Mouse (Mus musculus) right cerebral cortex, postnatal 36 days (tissue): ENCODE results near the gene Cngb1.

ENCODE experiments used
- DNase-seq, 2 experiments: peaks; one replicate each; pipeline ENCODE4 v3.0.0; 2022; ENCODE audit warnings: low spot score in 2 of 2, mixed read lengths in 1 of 2

The Cngb1 gene

GRCm38 (mm10) chr8:95306431-95306830 lies at the start of gene Cngb1:
Gene Cngb1, minus strand, starts transcription at chr8:95306585.
- DNase-seq, result no peak

- DNase-seq, result no peak
These were observed 48.2 kb upstream of the Cngb1 start for GRCm38 (mm10) chr8:95354606-95355005.

GRCm38 (mm10) chr8:95352871-95353866 lies 46.8 kb upstream of the Cngb1 start:
- DNase-seq, result no peak

GRCm38 (mm10) chr8:95352151-95352870 lies 45.9 kb upstream of the Cngb1 start, which contains the start of gene Mmp15:
Gene Mmp15, plus strand, starts transcription at chr8:95352268.
- peak in 1 of 2 experiments; percentile 49 for DNase-seq

GRCm38 (mm10) chr8:95351461-95351860 lies 45.1 kb upstream of the Cngb1 start:
- DNase-seq, result no peak

- DNase-seq, result peak; percentile 80 to 82
These were observed 42.6 kb upstream of the Cngb1 start for GRCm38 (mm10) chr8:95348811-95349630.

- DNase-seq, result no peak
These were observed 42.0 kb upstream of the Cngb1 start for GRCm38 (mm10) chr8:95348356-95348755.

GRCm38 (mm10) chr8:95346643-95347545 lies 40.5 kb upstream of the Cngb1 start:
- peak; percentile 54 to 65 for DNase-seq

- no peak for DNase-seq
These were observed 38.3 kb upstream of the Cngb1 start for GRCm38 (mm10) chr8:95344668-95345067.

GRCm38 (mm10) chr8:95341721-95342120 lies 35.3 kb upstream of the Cngb1 start:
- no peak for DNase-seq

- no peak for DNase-seq
These were observed 30.0 kb upstream of the Cngb1 start for GRCm38 (mm10) chr8:95336363-95336762.

- DNase-seq, result no peak
These were observed 29.3 kb upstream of the Cngb1 start for GRCm38 (mm10) chr8:95335706-95336105.

- no peak for DNase-seq
These were observed 26.2 kb upstream of the Cngb1 start for GRCm38 (mm10) chr8:95332437-95333199.

- peak; percentile 86 to 91 for DNase-seq
These were observed 25.5 kb upstream of the Cngb1 start, which contains the start of the genes Zfp319 and Usb1 for GRCm38 (mm10) chr8:95331720-95332436. Gene Zfp319, minus strand, starts transcription at chr8:95331950. Gene Usb1, plus strand, starts transcription at chr8:95332284.

GRCm38 (mm10) chr8:95331156-95331719 lies 24.9 kb upstream of the Cngb1 start:
- peak; percentile 20 to 64 for DNase-seq

GRCm38 (mm10) chr8:95330367-95330766 lies 24.0 kb upstream of the Cngb1 start:
- DNase-seq, result no peak

GRCm38 (mm10) chr8:95327866-95328465 lies 21.6 kb upstream of the Cngb1 start:
- no peak for DNase-seq

GRCm38 (mm10) chr8:95326822-95327221 lies 20.4 kb upstream of the Cngb1 start:
- DNase-seq, result no peak
